Mouse (Mus musculus): ENCODE results near the gene Mrpl30.
A peak's percentile ranks its signal among the peaks of the same experiment; 100 is the strongest.

Mrpl30 gene

GRCm38 (mm10) chr1:37890025-37890652 is at the start of gene Mrpl30, which contains the start of gene Mitd1:
Gene Mrpl30 (plus strand): TSS chr1:37890477.
Gene Mitd1 (minus strand): TSS chr1:37890411.
- peak; percentile 96 for DNase-seq (ENCODE audit: low read depth, low spot score)

GRCm38 (mm10) chr1:37846878-37847277 is 43.4 kb upstream of the Mrpl30 start:
- no peak for DNase-seq (ENCODE audit: low read depth, low spot score)

GRCm38 (mm10) chr1:37850696-37851095 is 39.6 kb upstream of the Mrpl30 start:
- DNase-seq (ENCODE audit: low read depth, low spot score), result no peak

- DNase-seq (ENCODE audit: low read depth, low spot score), result peak; percentile 99
Measured at GRCm38 (mm10) chr1:37864511-37865400, 25.5 kb upstream of the Mrpl30 start.

- no peak for DNase-seq (ENCODE audit: low read depth, low spot score)
Measured at GRCm38 (mm10) chr1:37865401-37866215, 24.7 kb upstream of the Mrpl30 start.

- DNase-seq (ENCODE audit: low read depth, low spot score), result peak; percentile 32
Measured at GRCm38 (mm10) chr1:37866286-37866685, 24.0 kb upstream of the Mrpl30 start, which contains the start of gene Tsga10. Gene Tsga10 (minus strand): TSS chr1:37866429.

GRCm38 (mm10) chr1:37867056-37867455 is 23.2 kb upstream of the Mrpl30 start:
- DNase-seq (ENCODE audit: low read depth, low spot score), result peak; percentile 78

- DNase-seq (ENCODE audit: low read depth, low spot score), result no peak
Measured at GRCm38 (mm10) chr1:37867684-37868322, 22.5 kb upstream of the Mrpl30 start.

GRCm38 (mm10) chr1:37868640-37869039 is 21.6 kb upstream of the Mrpl30 start:
- no peak for DNase-seq (ENCODE audit: low read depth, low spot score)

GRCm38 (mm10) chr1:37869362-37869761 is 20.9 kb upstream of the Mrpl30 start:
- no peak for DNase-seq (ENCODE audit: low read depth, low spot score)

GRCm38 (mm10) chr1:37871704-37872103 is 18.6 kb upstream of the Mrpl30 start, which contains the start of gene Lipt1:
Gene Lipt1 (plus strand): TSS chr1:37871738.
- DNase-seq (ENCODE audit: low read depth, low spot score), result no peak

- peak; percentile 94 for DNase-seq (ENCODE audit: low read depth, low spot score)
Measured at GRCm38 (mm10) chr1:37872131-37873067, 17.9 kb upstream of the Mrpl30 start.

GRCm38 (mm10) chr1:37873157-37873556 is 17.1 kb upstream of the Mrpl30 start:
- DNase-seq (ENCODE audit: low read depth, low spot score), result peak; percentile 25

- no peak for DNase-seq (ENCODE audit: low read depth, low spot score)
Measured at GRCm38 (mm10) chr1:37877736-37878460, 12.4 kb upstream of the Mrpl30 start.

GRCm38 (mm10) chr1:37883411-37883810 is 6.9 kb upstream of the Mrpl30 start:
- no peak for DNase-seq (ENCODE audit: low read depth, low spot score)

- DNase-seq (ENCODE audit: low read depth, low spot score), result peak; percentile 87
Measured at GRCm38 (mm10) chr1:37884451-37884850, 5.8 kb upstream of the Mrpl30 start.

- DNase-seq (ENCODE audit: low read depth, low spot score), result peak; percentile 19
Measured at GRCm38 (mm10) chr1:37889206-37889605, 1.1 kb upstream of the Mrpl30 start.

- peak; percentile 64 for DNase-seq (ENCODE audit: low read depth, low spot score)
Measured at GRCm38 (mm10) chr1:37891400-37891799, 1.1 kb downstream of the Mrpl30 start.

GRCm38 (mm10) chr1:37894606-37895005 is 4.3 kb downstream of the Mrpl30 start:
- DNase-seq (ENCODE audit: low read depth, low spot score), result no peak

All from A20 (cell line).